10 mouse cellular contexts compared by ENCODE assay signal in genomic region chr6:114094251-114094650, GRCm38 (mm10). TPM values are rescaled to one million over a fixed set of nuclear protein-coding genes. Genes with fewer than 3 reads are reported as not detected.
DNase-seq lines count a peak whose midpoint lies in the region; ATAC-seq lines count a peak whose summit lies in the region.
"Had no signal": no experiment of that assay in that cellular context is flagged by ENCODE, and none has a peak within 500 bp of the region (broad histone marks: within the 10 kb centered on the region; RNA-seq: fewer than 3 reads in every experiment).

No protein-coding gene starts in this region.

- no peaks in the 10 kb centered on the region for H3K27me3 ChIP-seq in hindbrain, embryonic 14.5 days (ENCODE audit: control insufficient read depth, insufficient read depth, low read length)
- H3K27me3 ChIP-seq in kidney, embryonic 15.5 days = no peaks in the 10 kb centered on the region; the same call in 1 of the 2 replicates

- H3K36me3 ChIP-seq in hindbrain, embryonic 14.5 days (replicated peaks; ENCODE audit: control insufficient read depth, insufficient read depth) = no peaks in the 10 kb centered on the region
- H3K36me3 ChIP-seq in kidney, embryonic 15.5 days = no peaks in the 10 kb centered on the region
- H3K36me3 ChIP-seq: heart, embryonic 15.5 days had no signal

- H3K4me1 ChIP-seq in hindbrain, embryonic 14.5 days (replicated peaks; ENCODE audit: control insufficient read depth, insufficient read depth, low read length) = peaks cover 12% of the 10 kb centered on the region
- H3K4me1 ChIP-seq in kidney, embryonic 15.5 days = no peaks in the 10 kb centered on the region
- H3K4me1 ChIP-seq: heart, embryonic 15.5 days had no signal

- peak; percentile 79 for ATAC-seq in hindbrain, embryonic 14.5 days (ENCODE audit: low FRiP score)
- ATAC-seq in kidney, embryonic 15.5 days (replicated peaks; ENCODE audit: low FRiP score) = no peak
- ATAC-seq: liver, postnatal 0 days had no signal

- H3K9ac ChIP-seq in hindbrain, embryonic 14.5 days = no peak overlapping the region
- no peak overlapping the region for H3K9ac ChIP-seq in kidney, embryonic 15.5 days
- H3K9ac ChIP-seq: heart, embryonic 15.5 days; liver, postnatal 0 days had no signal

- peak overlapping the region; percentile 66 for H3K27ac ChIP-seq in hindbrain, embryonic 14.5 days
- no peak overlapping the region for H3K27ac ChIP-seq in kidney, embryonic 15.5 days
- H3K27ac ChIP-seq: heart, embryonic 15.5 days had no signal

- 0 out of 2 replicates have a peak overlapping the region, but pooled peaks have one; percentile 7 for H3K4me2 ChIP-seq in hindbrain, embryonic 14.5 days (replicated peaks)
- no peak overlapping the region for H3K4me2 ChIP-seq in kidney, embryonic 15.5 days
- H3K4me2 ChIP-seq: heart, embryonic 15.5 days had no signal

- 21% methylated on average over 16 of the region's 16 CpGs for WGBS in hindbrain, embryonic 14.5 days
- 72% methylated on average over 16 of the region's 16 CpGs for WGBS in kidney, embryonic 15.5 days

- H3K4me3 ChIP-seq in hindbrain, embryonic 14.5 days (replicated peaks; ENCODE audit: low read length) = no peak overlapping the region
- no peak overlapping the region for H3K4me3 ChIP-seq in kidney, embryonic 15.5 days (replicated peaks)
- H3K4me3 ChIP-seq: heart, embryonic 15.5 days had no signal

- H3K9me3 ChIP-seq in hindbrain, embryonic 14.5 days (ENCODE audit: control insufficient read depth, low read length) = no peaks in the 10 kb centered on the region
- H3K9me3 ChIP-seq in kidney, embryonic 15.5 days (replicated peaks) = no peaks in the 10 kb centered on the region
- H3K9me3 ChIP-seq: heart, embryonic 15.5 days had no signal

- DNase-seq in cerebellum, adult 18-20 months = peak; percentile 21 to 29
- DNase-seq in cerebellum, adult 8-10 months = no peak
- peak; percentile 45 for DNase-seq in hindbrain, embryonic 14.5 days (ENCODE audit: low spot score)
- peak; percentile 46 for DNase-seq in mesoderm, embryonic 11.5 days (ENCODE audit: low read depth, low spot score)
- DNase-seq in right cerebral cortex, postnatal 25 days = peak; percentile 52
- no peak for DNase-seq in gastrocnemius, postnatal 4 days (ENCODE audit: low spot score in 2 of 2)
- no peak for DNase-seq in urinary bladder, postnatal 4 days (ENCODE audit: low spot score in 2 of 2)
- DNase-seq: liver, postnatal 0 days had no signal

RNA-seq across cellular contexts. Expression of gene Slc6a11, which starts 36.8 kb away (rescaled TPM):
- polyA plus RNA-seq in hindbrain, embryonic 14.5 days (2014; fragmentation: Nextera tagmentation; extraction: Ambion mirVana) = 64.0 and 78.9 TPM in 2 replicates
- polyA plus RNA-seq in kidney, embryonic 15.5 days (2015; fragmentation: Nextera tagmentation; extraction: Ambion mirVana) = 0.13 and 0.17 TPM in 2 replicates
- total RNA-seq in gastrocnemius, postnatal 4 days (2021) = under 1 TPM; 0.44 to 0.74 TPM

RNA-seq across cellular contexts. Expression of gene Atp2b2, which starts 51.8 kb away (rescaled TPM):
- polyA plus RNA-seq in hindbrain, embryonic 14.5 days (2014; fragmentation: Nextera tagmentation; extraction: Ambion mirVana) = 34.2 and 39.0 TPM in 2 replicates
- polyA plus RNA-seq in kidney, embryonic 15.5 days (2015; fragmentation: Nextera tagmentation; extraction: Ambion mirVana) = 0.27 and 0.62 TPM in 2 replicates
- under 1 TPM; 0.49 to 0.54 TPM for total RNA-seq in gastrocnemius, postnatal 4 days (2021)

Comparison
In these comparisons a context has a peak if more than half of its experiments do, and no peak if none do; other contexts are left out.
1. DNase-seq: peak in cerebellum, adult 18-20 months (2 of 2), hindbrain, embryonic 14.5 days (single experiment), mesoderm, embryonic 11.5 days (single experiment) and right cerebral cortex, postnatal 25 days (single experiment); none in cerebellum, adult 8-10 months (single experiment), gastrocnemius, postnatal 4 days (0 of 2) and urinary bladder, postnatal 4 days (0 of 2).
2. RNA of gene Slc6a11, which starts 36.8 kb away (polyA plus RNA-seq): 64.0 to 78.9 TPM in hindbrain, embryonic 14.5 days; 0.13 to 0.17 TPM in kidney, embryonic 15.5 days; every median in the first group is over 10 times any median in the second.
3. RNA of gene Atp2b2, which starts 51.8 kb away (polyA plus RNA-seq): 34.2 to 39.0 TPM in hindbrain, embryonic 14.5 days; 0.27 to 0.62 TPM in kidney, embryonic 15.5 days; every median in the first group is over 10 times any median in the second.